Mouse (Mus musculus): Measurements from ENCODE around the gene Hnrnpa3.
A peak's percentile ranks its signal among the peaks of the same experiment; 100 is the strongest.

The Hnrnpa3 gene

DNA sequence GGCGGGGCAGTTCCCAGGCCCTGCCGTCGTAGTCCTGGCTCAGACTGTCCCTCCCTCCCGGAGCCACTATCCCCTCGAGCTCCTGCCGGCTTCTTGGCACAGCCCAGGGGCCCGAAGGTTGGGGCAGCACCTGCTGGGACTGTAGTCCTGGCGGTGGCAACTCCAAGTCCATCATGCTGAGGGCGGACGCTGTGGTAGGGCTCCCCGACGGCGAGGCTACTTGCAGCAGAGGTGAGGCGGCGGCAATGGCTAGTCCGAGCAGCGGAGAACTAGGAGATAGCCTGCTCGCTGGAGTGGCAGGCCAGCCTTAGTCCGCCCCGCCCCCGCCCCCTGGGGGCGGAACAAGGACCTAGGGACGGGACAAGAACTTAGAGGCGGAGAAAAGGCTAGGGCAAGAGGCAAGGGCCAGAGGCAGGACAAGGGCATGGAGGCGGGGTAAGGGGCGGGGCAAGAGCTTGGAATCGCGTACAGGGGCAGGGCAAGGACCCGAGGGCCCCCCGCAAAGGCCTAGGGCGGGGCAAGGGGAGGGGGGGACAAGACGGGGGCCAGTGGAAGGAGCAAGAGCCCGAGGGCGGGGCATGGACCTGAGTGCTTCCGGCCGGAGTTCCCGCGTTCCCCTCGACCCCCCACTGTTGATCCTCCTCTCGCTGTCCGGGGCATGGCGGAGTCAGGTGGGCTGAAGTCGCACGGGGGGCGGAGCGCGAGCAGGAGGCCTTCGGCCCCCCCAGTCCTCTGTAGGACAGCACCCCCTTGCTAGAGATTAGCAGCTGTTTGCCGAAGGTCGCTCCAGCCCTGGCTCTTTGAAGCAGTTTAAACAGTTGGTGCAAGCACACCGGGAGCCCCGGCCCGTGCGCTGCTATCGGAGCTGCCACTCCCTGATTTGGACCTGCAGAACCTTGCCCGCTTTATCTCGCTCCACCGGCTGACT lies 45.4 kb downstream of the Hnrnpa3 start, which contains the start of gene Nfe2l2:
Nfe2l2 (minus strand) TSS at position 408 of the 928 bp plus-strand sequence.
- DNase-seq = peak; percentile 76

GRCm38 (mm10) chr2:75705162-75705752 lies 46.2 kb downstream of the Hnrnpa3 start:
- peak; percentile 10 for DNase-seq

GRCm38 (mm10) chr2:75706435-75706834 lies 47.4 kb downstream of the Hnrnpa3 start:
- DNase-seq = no peak

DNA sequence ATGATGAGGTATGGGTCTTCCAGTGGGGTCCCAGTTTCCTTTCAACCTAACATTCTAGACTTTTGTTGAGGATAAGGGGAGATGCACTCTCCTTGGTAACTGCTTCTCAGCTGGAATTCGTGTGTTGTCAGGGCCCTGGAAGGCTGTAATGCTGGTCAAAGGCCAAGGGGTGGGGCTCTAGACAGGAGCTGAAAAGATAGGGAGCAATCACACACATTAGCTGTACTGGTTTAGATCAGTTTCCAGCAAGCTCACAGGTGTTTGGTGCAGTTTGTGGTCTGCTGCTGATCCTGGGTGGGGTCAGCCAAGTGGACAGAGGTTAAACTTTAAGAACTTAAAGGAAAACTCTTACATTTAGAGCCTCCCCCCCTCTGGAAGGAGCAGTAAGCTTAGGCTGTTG lies 48.4 kb downstream of the Hnrnpa3 start:
- DNase-seq = no peak

DNA sequence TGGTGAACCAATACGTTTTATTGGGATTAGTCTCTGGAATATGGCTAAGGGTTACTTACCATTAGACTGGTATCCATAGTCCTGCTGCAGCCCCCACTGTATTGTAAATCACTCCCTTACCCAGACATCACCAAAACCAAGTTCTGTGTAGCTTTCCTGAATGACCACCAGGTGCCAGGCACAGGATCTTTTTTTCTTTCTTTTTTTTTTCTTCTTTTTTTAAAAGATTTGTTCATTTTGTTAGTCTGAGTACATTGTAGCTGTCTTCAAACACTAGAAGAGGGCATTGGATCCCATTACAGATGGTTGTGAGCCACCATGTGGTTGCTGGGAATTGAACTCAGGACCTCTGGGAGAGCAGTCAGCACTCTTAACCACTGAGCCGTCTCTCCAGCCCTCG lies 54.0 kb downstream of the Hnrnpa3 start:
- DNase-seq = no peak

DNA sequence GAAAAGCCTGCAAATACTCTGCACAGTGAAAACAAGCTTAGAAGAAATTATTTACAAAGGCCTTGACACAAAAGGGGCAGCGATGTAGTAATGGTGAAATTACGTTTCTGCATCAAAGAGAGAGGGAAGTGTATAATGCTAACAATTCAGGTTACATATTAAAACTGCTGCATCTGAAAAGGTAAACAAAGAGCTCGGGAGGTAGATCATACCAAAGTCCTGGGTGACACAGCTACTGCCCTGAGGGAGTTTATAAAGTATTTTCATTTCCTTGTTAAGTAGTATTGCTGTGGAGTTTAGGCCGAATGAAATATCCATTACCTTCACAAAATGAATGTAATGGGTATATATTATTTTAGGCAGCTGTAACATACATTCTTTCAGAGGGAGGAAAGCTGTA lies 55.7 kb downstream of the Hnrnpa3 start:
- DNase-seq = no peak

- DNase-seq = no peak
Measured at GRCm38 (mm10) chr2:75716046-75717016, 57.3 kb downstream of the Hnrnpa3 start.
